Mouse (Mus musculus) forebrain, embryonic 16.5 days (tissue): Measurements from ENCODE around the gene Lin54. TPM values are rescaled to one million over a fixed set of nuclear protein-coding genes. Genes with fewer than 3 reads are reported as not detected.

Source experiments
- ATAC-seq: fragments of 200-750 bp; cut with Nextera tagmentation; 2 replicates; pipeline ENCODE4 v1.8.0; 2017; ENCODE audit warnings: mild to moderate bottlenecking, moderate library complexity
- H3K27ac ChIP-seq: fragments of 300-500 bp; sonication (generic); 2 replicates; pipeline ENCODE4 v1.5.1; 2014; ENCODE audit warnings: low read length, control low read depth
- H3K27me3 ChIP-seq: fragments of 300-500 bp; sonication (generic); replicated peaks from 2 replicates; pipeline ENCODE4 v1.6.1; 2014; ENCODE audit warnings: low read length; ENCODE audit not compliant: control insufficient read depth, insufficient read depth
- H3K36me3 ChIP-seq: fragments of 300-500 bp; sonication (generic); 2 replicates; pipeline ENCODE4 v1.6.1; 2014; ENCODE audit not compliant: control insufficient read depth, insufficient read depth
- H3K4me1 ChIP-seq: fragments of 300-500 bp; sonication (generic); replicated peaks from 2 replicates; pipeline ENCODE4 v1.6.1; 2014; ENCODE audit warnings: low read length; ENCODE audit not compliant: control insufficient read depth, insufficient read depth
- H3K4me2 ChIP-seq: fragments of 300-500 bp; sonication (generic); 2 replicates; pipeline ENCODE4 v1.6.1; 2014; ENCODE audit warnings: mild to moderate bottlenecking, low read length, control low read depth
- H3K4me3 ChIP-seq: fragments of 300-500 bp; sonication (generic); replicated peaks from 2 replicates; pipeline ENCODE4 v1.5.1; 2014; ENCODE audit warnings: mild to moderate bottlenecking, low read length, control low read depth
- H3K9ac ChIP-seq: fragments of 300-500 bp; sonication (generic); replicated peaks from 2 replicates; pipeline ENCODE4 v1.6.1; 2014; ENCODE audit warnings: low read depth, low read length, control low read depth
- H3K9me3 ChIP-seq: fragments of 300-500 bp; sonication (generic); 2 replicates; pipeline ENCODE4 v1.6.1; 2016; ENCODE audit warnings: low read length; ENCODE audit not compliant: control insufficient read depth
- WGBS: fragments of 180-500 bp; shearing (Covaris S2); extraction: QIAGEN DNeasy Blood & Tissue Kit; methylation state at CpG from one replicate; pipeline ENCODE4 v1.1.7; 2014; 5-methylcytosine and 5-hydroxymethylcytosine counted together
- polyA plus RNA-seq: library from polyadenylated mRNA; unstranded; fragments of >200 nt; fragmentation: Nextera tagmentation; extraction: Ambion mirVana; gene quantifications from 2 replicates; pipeline ENCODE4 v1.2.1, GENCODE M21; 2015

Gene Lin54
- polyA plus RNA-seq, 1 experiment from 2014 or later: 9.4 TPM

DNA sequence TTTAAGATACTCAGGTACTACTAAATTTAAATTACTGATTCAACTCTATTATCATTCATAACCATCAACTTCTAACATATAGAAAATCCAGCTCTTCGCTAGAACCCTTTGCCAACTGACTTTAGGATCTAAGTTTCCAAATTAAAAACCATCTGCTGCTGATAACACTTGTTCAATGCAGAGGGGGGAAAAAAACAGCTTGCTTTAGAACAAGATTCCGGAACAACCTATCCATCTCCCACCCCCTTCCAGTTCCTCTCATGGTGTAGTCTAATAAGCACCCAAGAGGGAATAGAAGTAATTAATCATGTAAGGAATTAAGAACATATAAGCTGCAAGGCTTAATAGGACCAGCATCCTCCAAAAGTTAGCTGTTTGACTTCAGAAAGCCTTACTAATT, 1.2 kb downstream of the Lin54 start:
- no peak for ATAC-seq
- H3K27ac ChIP-seq: no peak overlapping the region

DNA sequence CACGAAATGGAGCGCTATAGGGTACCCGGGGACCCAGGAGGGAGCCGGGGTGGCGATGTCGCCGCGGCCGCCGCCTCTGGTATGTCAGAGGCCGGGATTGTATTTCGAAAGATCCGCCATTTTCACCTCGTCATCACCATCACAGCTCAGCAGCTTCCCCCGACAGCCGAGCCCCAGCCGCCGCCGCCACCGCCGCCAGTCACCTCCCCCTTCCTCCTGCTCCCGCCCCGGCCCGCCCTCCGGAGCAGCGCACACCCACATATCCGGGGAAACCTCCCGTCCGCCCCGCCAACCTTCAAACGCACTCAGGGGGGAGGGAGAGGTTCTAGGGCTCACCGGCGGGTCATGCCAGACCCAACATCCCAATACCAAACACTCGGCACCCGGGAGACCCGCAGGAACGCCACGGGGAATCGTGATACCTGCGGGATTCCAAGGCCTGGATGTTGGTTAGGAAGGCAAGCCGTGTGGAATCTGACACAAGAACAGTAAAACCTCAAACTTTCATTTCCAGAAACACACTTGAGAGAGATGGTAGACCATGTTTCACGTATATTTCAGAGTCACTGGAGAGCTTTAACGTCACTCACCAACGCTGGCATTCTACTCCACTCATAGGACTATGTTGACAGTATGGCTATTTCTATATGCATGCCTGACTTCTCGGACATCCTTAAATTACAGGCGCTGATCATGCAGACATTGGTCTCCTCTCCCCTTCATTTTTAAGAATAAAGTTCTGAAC, 1.8 kb downstream of the Lin54 start:
- peak overlapping the region; percentile 73 for H3K9ac ChIP-seq
- H3K27ac ChIP-seq: peak overlapping the region; percentile 67
- under 1% methylated on average over 42 of the region's 46 CpGs for WGBS
- peak overlapping the region; percentile 93 for H3K4me3 ChIP-seq
- H3K4me2 ChIP-seq: peak overlapping the region; percentile 99
- no peaks in the 10 kb centered on the region for H3K9me3 ChIP-seq
- H3K27me3 ChIP-seq: no peaks in the 10 kb centered on the region
- ATAC-seq: peak; percentile 73
- no peaks in the 10 kb centered on the region for H3K36me3 ChIP-seq
- H3K4me1 ChIP-seq: peaks cover 22% of the 10 kb centered on the region

More for the DNA sequence above, 1.2 kb downstream of the Lin54 start:
- Histone ChIP-seq H3K9ac (no peak overlapping the region), H3K27me3 (no peaks in the 10 kb centered on the region), H3K4me2 (peak overlapping the region; percentile 99), H3K36me3 (no peaks in the 10 kb centered on the region), H3K4me3 (peak overlapping the region; percentile 75), H3K9me3 (no peaks in the 10 kb centered on the region), H3K4me1 (peaks cover 22% of the 10 kb centered on the region)
- WGBS: 25% methylated on average over 2 of the region's 2 CpGs

DNA sequence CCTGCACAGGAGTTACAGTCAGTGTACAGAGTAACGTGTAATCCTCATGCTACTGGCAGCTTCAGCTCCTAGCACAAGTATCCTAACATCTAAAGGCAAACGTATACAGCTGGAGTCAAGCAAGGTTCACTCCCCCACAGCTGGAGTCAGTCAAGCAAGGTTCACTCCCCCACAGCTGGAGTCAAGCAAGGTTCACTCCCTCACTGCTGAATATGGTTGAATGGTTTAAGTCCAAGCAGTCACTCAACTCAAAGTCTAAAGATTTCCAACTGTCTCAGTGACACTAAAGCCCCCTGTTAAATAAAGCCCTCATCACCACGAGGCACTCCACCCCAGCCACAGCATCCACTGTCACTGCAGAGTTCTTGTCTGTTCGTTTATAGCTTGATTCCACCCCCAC, 8.7 kb downstream of the Lin54 start:
- Histone ChIP-seq H3K4me3 (no peak overlapping the region), H3K36me3 (no peaks in the 10 kb centered on the region), H3K4me1 (no peaks in the 10 kb centered on the region), H3K9me3 (no peaks in the 10 kb centered on the region), H3K9ac (no peak overlapping the region), H3K27ac (no peak overlapping the region), H3K27me3 (no peaks in the 10 kb centered on the region), H3K4me2 (no peak overlapping the region)
- 47% methylated on average over 4 of the region's 4 CpGs for WGBS
- no peak for ATAC-seq

DNA sequence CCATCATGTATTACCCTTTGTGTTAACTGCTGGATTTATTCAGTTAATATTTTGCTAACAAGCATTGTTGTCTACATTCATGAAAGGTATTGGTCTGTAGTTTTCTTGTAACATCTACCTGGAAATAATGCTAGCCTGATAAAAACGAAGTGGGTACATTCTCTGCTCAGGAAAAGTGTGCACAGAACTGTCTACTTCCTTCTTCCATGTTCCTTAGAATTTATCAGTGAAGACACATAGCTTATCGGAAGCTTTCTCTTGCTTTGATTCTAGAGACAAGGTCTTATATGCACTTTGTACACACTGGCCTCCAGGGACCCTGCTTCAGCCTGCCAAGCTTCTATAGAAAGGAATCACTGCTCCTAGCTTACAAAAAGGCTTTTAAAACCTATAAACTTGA, 11.1 kb downstream of the Lin54 start:
- 0 out of 2 replicates have a peak, but pooled peaks cover 3% of the 10 kb centered on the region for H3K36me3 ChIP-seq
- WGBS: 91% methylated on average over 2 of the region's 2 CpGs
- no peak for ATAC-seq

DNA sequence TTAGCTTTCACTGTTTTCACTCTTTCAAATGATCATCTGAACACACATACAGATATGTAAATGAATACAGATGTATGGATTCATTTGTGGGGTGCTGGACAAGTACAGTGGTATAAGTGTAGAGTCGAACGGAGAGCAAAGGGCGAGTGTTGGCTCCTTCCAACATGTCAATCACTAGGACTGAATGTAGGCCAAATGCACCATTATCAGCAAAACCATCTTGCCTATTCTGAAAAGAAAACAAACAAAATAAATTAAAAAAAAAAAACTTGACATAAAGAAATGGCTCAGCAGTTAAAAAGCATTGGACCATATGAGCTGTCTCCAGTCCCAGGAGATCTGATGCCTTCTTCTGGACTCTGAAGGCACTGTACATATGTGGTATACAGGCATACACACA, 12.2 kb downstream of the Lin54 start:
- 93% methylated on average over 3 of the region's 3 CpGs for WGBS
- Histone ChIP-seq H3K4me3 (no peak overlapping the region), H3K4me1 (no peaks in the 10 kb centered on the region), H3K9me3 (no peaks in the 10 kb centered on the region), H3K4me2 (no peak overlapping the region), H3K36me3 (0 out of 2 replicates have a peak, but pooled peaks cover 3% of the 10 kb centered on the region), H3K27me3 (no peaks in the 10 kb centered on the region), H3K27ac (no peak overlapping the region), H3K9ac (no peak overlapping the region)
- ATAC-seq: no peak

More for the DNA sequence above, 11.1 kb downstream of the Lin54 start:
- Histone ChIP-seq H3K4me2 (no peak overlapping the region), H3K9me3 (no peaks in the 10 kb centered on the region), H3K27me3 (no peaks in the 10 kb centered on the region), H3K4me1 (no peaks in the 10 kb centered on the region), H3K27ac (no peak overlapping the region), H3K4me3 (no peak overlapping the region), H3K9ac (no peak overlapping the region)

DNA sequence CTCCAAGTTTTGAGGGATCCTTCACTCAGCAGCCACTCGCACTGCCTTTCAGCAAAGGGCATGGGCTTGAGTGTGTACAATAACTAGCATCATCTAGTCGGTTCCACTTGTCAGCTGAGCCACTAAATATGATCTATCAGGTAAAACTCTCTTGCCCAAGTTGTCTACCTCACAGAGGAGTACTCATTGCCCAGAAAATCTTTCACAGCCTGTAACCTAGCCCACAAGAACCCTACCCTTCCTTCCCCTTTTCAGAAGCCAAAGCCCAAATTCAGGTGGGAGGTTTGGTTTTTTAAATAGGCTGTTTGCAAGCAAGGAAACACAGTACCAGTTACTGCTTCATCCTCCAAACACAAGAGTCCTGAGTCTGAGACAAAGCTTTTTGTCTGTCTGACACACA, 13.3 kb downstream of the Lin54 start:
- Histone ChIP-seq H3K36me3 (0 out of 2 replicates have a peak, but pooled peaks cover 3% of the 10 kb centered on the region), H3K4me1 (no peaks in the 10 kb centered on the region), H3K4me3 (no peak overlapping the region), H3K27ac (no peak overlapping the region), H3K27me3 (no peaks in the 10 kb centered on the region), H3K9ac (no peak overlapping the region), H3K4me2 (no peak overlapping the region), H3K9me3 (no peaks in the 10 kb centered on the region)
- 89% methylated on average over 2 of the region's 2 CpGs for WGBS
- no peak for ATAC-seq

DNA sequence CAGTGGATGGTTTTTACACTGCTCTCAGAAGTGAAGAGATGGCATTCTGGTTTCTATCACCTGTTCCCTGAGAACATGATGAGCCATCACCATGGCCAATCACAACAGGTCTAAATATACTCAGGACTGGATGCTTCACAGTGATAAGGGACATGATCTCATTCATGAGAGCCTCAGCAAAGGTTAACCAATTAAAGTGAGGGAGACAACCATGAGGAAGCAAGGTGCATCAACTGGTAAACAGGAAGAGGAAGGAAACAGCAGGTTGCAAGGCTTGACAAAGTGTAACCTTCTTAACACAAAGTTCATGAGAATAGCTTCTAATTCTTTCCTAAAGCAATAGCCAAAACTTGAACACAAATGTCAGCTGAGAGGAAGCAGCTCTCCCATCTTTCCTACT, 16.9 kb downstream of the Lin54 start:
- H3K9me3 ChIP-seq: no peaks in the 10 kb centered on the region
- H3K36me3 ChIP-seq: peaks cover 5% of the 10 kb centered on the region; the same call in 1 of the 2 replicates
- no peak for ATAC-seq
- H3K9ac ChIP-seq: no peak overlapping the region
- H3K4me2 ChIP-seq: no peak overlapping the region
- no peaks in the 10 kb centered on the region for H3K27me3 ChIP-seq
- H3K4me3 ChIP-seq: no peak overlapping the region
- H3K27ac ChIP-seq: no peak overlapping the region
- H3K4me1 ChIP-seq: no peaks in the 10 kb centered on the region

DNA sequence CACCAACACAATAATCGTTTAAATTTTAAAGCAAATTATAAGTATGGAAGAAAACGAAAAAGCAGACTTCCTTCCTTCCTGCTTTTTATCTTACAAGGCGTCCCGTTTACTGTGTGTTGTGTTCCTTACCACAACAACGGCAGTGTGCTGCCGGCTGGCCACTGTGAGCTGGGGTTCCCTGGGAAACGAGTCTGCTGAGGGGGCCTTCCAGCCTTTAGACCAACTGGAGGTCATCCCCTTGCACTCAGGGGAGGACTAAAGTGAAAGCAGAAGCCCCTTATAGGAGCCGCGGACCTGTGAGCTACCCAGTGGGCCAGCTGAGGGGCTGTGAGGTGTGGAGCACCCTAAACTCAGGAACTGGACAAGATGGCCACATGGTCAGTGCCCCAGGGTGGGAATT, 22.8 kb downstream of the Lin54 start:
- 90% methylated on average over 9 of the region's 9 CpGs for WGBS
- no peaks in the 10 kb centered on the region for H3K27me3 ChIP-seq
- ATAC-seq: no peak
- no peaks in the 10 kb centered on the region for H3K9me3 ChIP-seq
- peaks cover 2% of the 10 kb centered on the region; the same call in 1 of the 2 replicates for H3K36me3 ChIP-seq
- no peak overlapping the region for H3K27ac ChIP-seq
- H3K4me1 ChIP-seq: no peaks in the 10 kb centered on the region
- no peak overlapping the region for H3K4me2 ChIP-seq
- no peak overlapping the region for H3K9ac ChIP-seq
- H3K4me3 ChIP-seq: no peak overlapping the region

DNA sequence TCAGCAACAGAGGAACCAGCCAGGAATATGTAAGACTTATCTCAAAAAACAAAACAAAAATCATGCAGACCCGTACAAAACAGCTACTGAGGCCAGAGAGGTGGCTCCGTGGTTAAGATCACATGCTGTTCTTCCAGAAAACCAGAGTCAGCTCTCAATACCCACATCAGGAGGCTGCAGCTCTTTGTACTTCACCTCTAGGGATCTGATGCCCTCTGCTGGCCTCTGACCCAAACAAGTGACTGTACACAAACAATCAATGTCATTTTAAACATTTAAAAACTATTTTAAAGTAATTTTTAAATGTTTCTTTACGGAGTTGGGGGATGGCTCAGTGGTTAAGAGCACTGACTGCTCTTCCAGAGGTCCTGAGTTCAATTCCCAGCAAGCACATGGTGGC, 24.1 kb downstream of the Lin54 start:
- H3K9me3 ChIP-seq: no peaks in the 10 kb centered on the region
- WGBS: 88% methylated on average over 3 of the region's 3 CpGs
- no peak for ATAC-seq

More for the DNA sequence above, 24.1 kb downstream of the Lin54 start:
- H3K4me1 ChIP-seq: no peaks in the 10 kb centered on the region
- H3K27me3 ChIP-seq: no peaks in the 10 kb centered on the region
- H3K27ac ChIP-seq: no peak overlapping the region
- no peak overlapping the region for H3K4me3 ChIP-seq
- H3K4me2 ChIP-seq: no peak overlapping the region
- H3K36me3 ChIP-seq: peaks cover 2% of the 10 kb centered on the region; the same call in 1 of the 2 replicates
- no peak overlapping the region for H3K9ac ChIP-seq
